8 mouse cellular contexts compared by ENCODE assay signal in the genomic region with DNA sequence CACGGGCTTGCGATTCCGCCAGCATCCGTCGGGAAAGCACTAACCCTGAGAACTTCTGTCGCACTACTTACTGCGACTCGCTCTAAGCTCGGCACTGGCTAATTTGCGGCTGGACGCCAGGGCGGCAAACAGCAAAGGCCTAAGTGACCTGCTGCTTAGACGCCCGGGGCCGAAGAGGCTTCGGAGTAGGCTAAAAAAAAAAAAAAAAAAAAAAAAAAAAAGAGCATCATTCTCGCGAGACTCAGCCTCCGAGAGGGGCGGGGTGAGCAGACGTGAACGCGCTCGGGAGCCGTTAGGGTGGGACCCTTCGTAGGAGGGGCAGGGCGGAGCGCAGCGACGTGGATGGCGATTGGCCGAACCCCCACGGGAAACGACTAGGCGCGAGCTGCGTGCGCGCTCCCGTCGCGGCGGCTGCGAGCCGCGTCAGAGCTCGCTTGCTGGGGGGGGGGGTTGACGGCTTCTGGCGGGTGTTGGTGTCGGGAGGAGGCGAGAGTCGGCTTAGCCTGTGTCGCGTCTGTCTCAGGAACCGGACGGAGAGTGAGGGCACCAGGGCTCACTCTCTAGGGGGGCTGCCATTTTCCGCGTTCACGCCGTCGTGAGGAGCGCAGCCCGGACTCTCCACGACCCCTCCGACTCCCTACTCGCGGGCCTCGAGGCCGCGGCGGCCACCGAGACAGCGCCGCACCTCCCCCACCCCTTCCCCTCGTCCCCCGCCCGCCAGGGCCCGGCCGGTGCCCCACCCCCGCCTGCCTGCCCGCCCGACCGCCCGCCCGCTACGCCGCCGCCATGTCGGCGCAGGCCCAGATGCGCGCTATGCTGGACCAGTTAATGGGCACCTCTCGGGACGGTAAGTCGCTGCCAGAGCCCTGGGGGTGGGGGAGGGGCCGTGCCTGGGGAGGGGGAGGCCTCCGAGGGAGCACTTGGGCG. TPM values are rescaled to one million over a fixed set of nuclear protein-coding genes. Genes with fewer than 3 reads are reported as not detected.
DNase-seq lines count a peak whose midpoint lies in the region; ATAC-seq and TF ChIP-seq lines count a peak whose summit lies in the region.

TSS of gene Luc7l2 (plus strand) at position 273 of the 927 bp plus-strand sequence.

- TF ChIP-seq EP300 in heart, adult 2 months (IDR thresholded peaks at IDR 0.05; ENCODE audit: insufficient read depth, low read depth, low read length): no peak; the same call in 1 of the 2 replicates

- peak within 1 kb of the TSS; percentile 74 for H3K4me3 ChIP-seq in embryonic facial prominence, embryonic 14.5 days (ENCODE audit: low read depth, low read length)
- peak within 1 kb of the TSS; percentile 64 for H3K4me3 ChIP-seq in heart, adult 2 months
- H3K4me3 ChIP-seq in limb, embryonic 13.5 days: peak within 1 kb of the TSS; percentile 62
- H3K4me3 ChIP-seq in midbrain, embryonic 16.5 days (ENCODE audit: low read depth, low read length): peak within 1 kb of the TSS; percentile 54

- H3K9me3 ChIP-seq in embryonic facial prominence, embryonic 14.5 days (ENCODE audit: control insufficient read depth, low read length): no peaks in the 10 kb centered on the region
- no peaks in the 10 kb centered on the region for H3K9me3 ChIP-seq in limb, embryonic 13.5 days
- no peaks in the 10 kb centered on the region for H3K9me3 ChIP-seq in midbrain, embryonic 16.5 days (replicated peaks; ENCODE audit: control insufficient read depth, low read length, poor library complexity, severe bottlenecking)

- no peaks in the 10 kb centered on the region for H3K27me3 ChIP-seq in embryonic facial prominence, embryonic 14.5 days (replicated peaks; ENCODE audit: control insufficient read depth, insufficient read depth, low read length)
- H3K27me3 ChIP-seq in heart, adult 2 months (ENCODE audit: control insufficient read depth, insufficient read depth, low read length): no peaks in the 10 kb centered on the region
- H3K27me3 ChIP-seq in limb, embryonic 13.5 days: no peaks in the 10 kb centered on the region
- H3K27me3 ChIP-seq in midbrain, embryonic 16.5 days (ENCODE audit: control insufficient read depth, insufficient read depth, low read depth, low read length): no peaks in the 10 kb centered on the region

- H3K4me1 ChIP-seq in embryonic facial prominence, embryonic 14.5 days (ENCODE audit: control insufficient read depth, insufficient read depth, low read length): peaks cover 8% of the 10 kb centered on the region; the same call in 1 of the 2 replicates
- H3K4me1 ChIP-seq in heart, adult 2 months (ENCODE audit: control insufficient read depth, insufficient read depth, low read length): peaks cover 4% of the 10 kb centered on the region
- peaks cover 23% of the 10 kb centered on the region for H3K4me1 ChIP-seq in limb, embryonic 13.5 days
- H3K4me1 ChIP-seq in midbrain, embryonic 16.5 days (ENCODE audit: control insufficient read depth, insufficient read depth, low read length): peaks cover 19% of the 10 kb centered on the region

- H3K27ac ChIP-seq in embryonic facial prominence, embryonic 14.5 days (replicated peaks; ENCODE audit: low read depth, low read length): peak within 1 kb of the TSS; percentile 100
- peak within 1 kb of the TSS; percentile 97 for H3K27ac ChIP-seq in heart, adult 2 months
- H3K27ac ChIP-seq in limb, embryonic 13.5 days: peak within 1 kb of the TSS; percentile 98
- H3K27ac ChIP-seq in midbrain, embryonic 16.5 days (ENCODE audit: low read length): peak within 1 kb of the TSS; percentile 99

- WGBS in embryonic facial prominence, embryonic 14.5 days: under 1% methylated on average over 47 of the region's 98 CpGs
- under 1% methylated on average over 94 of the region's 98 CpGs for WGBS in heart, adult 2 months
- under 1% methylated on average over 98 of the region's 98 CpGs for WGBS in limb, embryonic 13.5 days
- under 1% methylated on average over 83 of the region's 98 CpGs for WGBS in midbrain, embryonic 16.5 days

- peak; percentile 77 for TF ChIP-seq POLR2A in heart, adult 2 months (IDR thresholded peaks at IDR 0.05; ENCODE audit: insufficient read depth, low read depth, low read length)

- intact Hi-C loops in heart, adult 2 months (cut with DNase I): no loop called here

- peak within 1 kb of the TSS; percentile 97 for H3K9ac ChIP-seq in embryonic facial prominence, embryonic 14.5 days (ENCODE audit: low read depth, low read length)
- peak within 1 kb of the TSS; percentile 88 for H3K9ac ChIP-seq in heart, adult 2 months (ENCODE audit: low read depth, low read length)
- peak within 1 kb of the TSS; percentile 89 for H3K9ac ChIP-seq in limb, embryonic 13.5 days
- peak within 1 kb of the TSS; percentile 86 for H3K9ac ChIP-seq in midbrain, embryonic 16.5 days (ENCODE audit: low read depth, low read length)

- H3K36me3 ChIP-seq in embryonic facial prominence, embryonic 14.5 days (ENCODE audit: control insufficient read depth, insufficient read depth, low read length): peaks cover 4% of the 10 kb centered on the region; the same call in 1 of the 2 replicates
- peaks cover 15% of the 10 kb centered on the region for H3K36me3 ChIP-seq in heart, adult 2 months (ENCODE audit: control insufficient read depth, insufficient read depth, low read length)
- H3K36me3 ChIP-seq in limb, embryonic 13.5 days: peaks cover 5% of the 10 kb centered on the region
- H3K36me3 ChIP-seq in midbrain, embryonic 16.5 days (ENCODE audit: control insufficient read depth, insufficient read depth, low read length): no peaks in the 10 kb centered on the region

- DNase-seq in 3T3-L1 (ENCODE audit: low read depth, low spot score): peak; percentile 98
- peak; percentile 84 to 91 for DNase-seq in adrenal gland, postnatal 4 days (ENCODE audit: low spot score in 2 of 2)
- peak; percentile 99 for DNase-seq in embryonic facial prominence, embryonic 14.5 days (ENCODE audit: low spot score)
- peak; percentile 94 to 97 for DNase-seq in heart, adult 2 months
- DNase-seq in kidney, adult 8-10 months: peak; percentile 95 to 96
- peak; percentile 91 to 97 for DNase-seq in spleen, postnatal 10 days (ENCODE audit: low spot score in 2 of 2)

- peak; percentile 88 for ATAC-seq in embryonic facial prominence, embryonic 14.5 days (ENCODE audit: low read depth)
- ATAC-seq in limb, embryonic 13.5 days (ENCODE audit: low FRiP score, low read depth): peak; percentile 88
- ATAC-seq in midbrain, embryonic 16.5 days: peak; percentile 92

- no peak for TF ChIP-seq CTCF in heart, adult 2 months (IDR thresholded peaks at IDR 0.05)

- H3K79me2 ChIP-seq in heart, adult 2 months (replicated peaks; ENCODE audit: control insufficient read depth, insufficient read depth, low read length): peaks cover 3% of the 10 kb centered on the region

- H3K4me2 ChIP-seq in embryonic facial prominence, embryonic 14.5 days (ENCODE audit: low read depth, low read length): peak within 1 kb of the TSS; percentile 59
- H3K4me2 ChIP-seq in limb, embryonic 13.5 days (replicated peaks): peak within 1 kb of the TSS; percentile 68
- peak within 1 kb of the TSS; percentile 79 for H3K4me2 ChIP-seq in midbrain, embryonic 16.5 days (ENCODE audit: low read length)

RNA-seq across cellular contexts. Expression of gene Luc7l2, which starts in this region (rescaled TPM):
- total RNA-seq in adrenal gland, postnatal 4 days (2021): 100 to 1,000 TPM; 225 to 239 TPM
- polyA plus RNA-seq in embryonic facial prominence, embryonic 14.5 days (2014; fragmentation: Nextera tagmentation; extraction: Ambion mirVana): 43.1 and 53.0 TPM in 2 replicates
- total RNA-seq in heart, adult 2 months (2021): 10 to 100 TPM; 91.7 to 99.9 TPM
- 28.1 and 45.7 TPM in 2 replicates for polyA plus RNA-seq in heart, adult 2 months (2012; rRNA removed)
- 62.8 and 64.3 TPM in 2 replicates for polyA plus RNA-seq in limb, embryonic 13.5 days (2015; fragmentation: Nextera tagmentation; extraction: Ambion mirVana)
- polyA plus RNA-seq in midbrain, embryonic 16.5 days (2015; fragmentation: Nextera tagmentation; extraction: Ambion mirVana): 35.8 and 40.7 TPM in 2 replicates

Comparison
In these comparisons a context has a peak if more than half of its experiments do, and no peak if none do; other contexts are left out.
1. Peak in every context shown above with its lines: DNase-seq, ATAC-seq, H3K4me3 ChIP-seq and H3K27ac ChIP-seq.